Mouse (Mus musculus) forebrain, embryonic 16.5 days (tissue): ENCODE measurements around the gene Rpgrip1l. TPM values are rescaled to one million over a fixed set of nuclear protein-coding genes. Genes with fewer than 3 reads are reported as not detected.
A peak's percentile ranks its signal among the peaks of the same experiment; 100 is the strongest.

ENCODE experiments used
- ATAC-seq: fragments of 200-750 bp; cut with Nextera tagmentation; 2 replicates; pipeline ENCODE4 v1.8.0; 2017; ENCODE audit warnings: mild to moderate bottlenecking, moderate library complexity
- H3K27ac ChIP-seq: fragments of 300-500 bp; sonication (generic); 2 replicates; pipeline ENCODE4 v1.5.1; 2014; ENCODE audit warnings: low read length, control low read depth
- H3K27me3 ChIP-seq: fragments of 300-500 bp; sonication (generic); replicated peaks from 2 replicates; pipeline ENCODE4 v1.6.1; 2014; ENCODE audit warnings: low read length; ENCODE audit not compliant: control insufficient read depth, insufficient read depth
- H3K36me3 ChIP-seq: fragments of 300-500 bp; sonication (generic); 2 replicates; pipeline ENCODE4 v1.6.1; 2014; ENCODE audit not compliant: control insufficient read depth, insufficient read depth
- H3K4me1 ChIP-seq: fragments of 300-500 bp; sonication (generic); replicated peaks from 2 replicates; pipeline ENCODE4 v1.6.1; 2014; ENCODE audit warnings: low read length; ENCODE audit not compliant: control insufficient read depth, insufficient read depth
- H3K4me2 ChIP-seq: fragments of 300-500 bp; sonication (generic); 2 replicates; pipeline ENCODE4 v1.6.1; 2014; ENCODE audit warnings: mild to moderate bottlenecking, low read length, control low read depth
- H3K4me3 ChIP-seq: fragments of 300-500 bp; sonication (generic); replicated peaks from 2 replicates; pipeline ENCODE4 v1.5.1; 2014; ENCODE audit warnings: mild to moderate bottlenecking, low read length, control low read depth
- H3K9ac ChIP-seq: fragments of 300-500 bp; sonication (generic); replicated peaks from 2 replicates; pipeline ENCODE4 v1.6.1; 2014; ENCODE audit warnings: low read depth, low read length, control low read depth
- H3K9me3 ChIP-seq: fragments of 300-500 bp; sonication (generic); 2 replicates; pipeline ENCODE4 v1.6.1; 2016; ENCODE audit warnings: low read length; ENCODE audit not compliant: control insufficient read depth
- WGBS: fragments of 180-500 bp; shearing (Covaris S2); extraction: QIAGEN DNeasy Blood & Tissue Kit; methylation state at CpG from one replicate; pipeline ENCODE4 v1.1.7; 2014; 5-methylcytosine and 5-hydroxymethylcytosine counted together
- polyA plus RNA-seq: library from polyadenylated mRNA; unstranded; fragments of >200 nt; fragmentation: Nextera tagmentation; extraction: Ambion mirVana; gene quantifications from 2 replicates; pipeline ENCODE4 v1.2.1, GENCODE M21; 2015

Gene Rpgrip1l
- polyA plus RNA-seq, 1 experiment from 2014 or later, result 13.7 TPM

GRCm38 (mm10) chr8:91339651-91340050, 26.6 kb upstream of the Rpgrip1l start:
- ATAC-seq, result no peak
- Histone ChIP-seq H3K27ac (no peak overlapping the region), H3K27me3 (no peaks in the 10 kb centered on the region), H3K4me3 (no peak overlapping the region), H3K9ac (no peak overlapping the region), H3K9me3 (peaks cover 5% of the 10 kb centered on the region), H3K4me1 (no peaks in the 10 kb centered on the region), H3K4me2 (no peak overlapping the region), H3K36me3 (no peaks in the 10 kb centered on the region)
- 89% methylated on average over 8 of the region's 8 CpGs for WGBS

- no peaks in the 10 kb centered on the region for H3K4me1 ChIP-seq
- H3K4me2 ChIP-seq, result no peak overlapping the region
- WGBS, result 84% methylated on average over 6 of the region's 6 CpGs
- ATAC-seq, result no peak
- H3K27ac ChIP-seq, result no peak overlapping the region
- peaks cover 7% of the 10 kb centered on the region for H3K9me3 ChIP-seq
- H3K27me3 ChIP-seq, result no peaks in the 10 kb centered on the region
- no peaks in the 10 kb centered on the region for H3K36me3 ChIP-seq
- no peak overlapping the region for H3K4me3 ChIP-seq
- H3K9ac ChIP-seq, result no peak overlapping the region
Measured at GRCm38 (mm10) chr8:91338389-91339154, 25.5 kb upstream of the Rpgrip1l start.

DNA sequence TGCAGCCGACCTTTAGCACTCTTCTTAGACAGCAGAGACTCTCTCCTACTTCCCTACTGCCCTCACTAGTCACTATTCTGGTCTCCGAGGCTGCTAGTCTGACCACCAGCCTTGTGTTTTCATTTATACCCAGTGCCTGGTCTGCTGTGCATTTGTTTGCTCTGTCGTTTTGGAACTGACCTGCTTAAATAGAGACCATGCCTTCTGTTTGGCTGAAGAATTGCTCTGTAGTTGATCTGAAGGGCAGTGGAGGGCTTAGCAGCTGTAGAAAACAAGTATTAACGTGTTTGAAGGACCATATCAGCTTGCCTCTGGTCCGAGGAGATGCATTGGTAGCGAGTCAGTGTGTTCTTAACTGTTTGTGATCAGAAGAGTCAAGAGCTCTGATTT, 16.4 kb upstream of the Rpgrip1l start:
- Histone ChIP-seq H3K4me3 (no peak overlapping the region), H3K9me3 (peaks cover under 1% of the 10 kb centered on the region; the same call in 1 of the 2 replicates), H3K4me1 (peaks cover 36% of the 10 kb centered on the region), H3K36me3 (no peaks in the 10 kb centered on the region), H3K9ac (peak overlapping the region; percentile 24; the same call in 1 of the 2 replicates), H3K4me2 (peak overlapping the region; percentile 43), H3K27me3 (no peaks in the 10 kb centered on the region), H3K27ac (peak overlapping the region; percentile 63)
- 46% methylated on average over 6 of the region's 6 CpGs for WGBS
- no peak for ATAC-seq

GRCm38 (mm10) chr8:91329056-91329455, 16.0 kb upstream of the Rpgrip1l start:
- H3K36me3 ChIP-seq, result no peaks in the 10 kb centered on the region
- H3K4me2 ChIP-seq, result no peak overlapping the region
- no peaks in the 10 kb centered on the region for H3K27me3 ChIP-seq
- no peak overlapping the region for H3K4me3 ChIP-seq
- no peak overlapping the region for H3K9ac ChIP-seq
- H3K27ac ChIP-seq, result no peak overlapping the region; the same call in 1 of the 2 replicates
- no peak for ATAC-seq
- 82% methylated on average over 9 of the region's 9 CpGs for WGBS
- H3K9me3 ChIP-seq, result no peaks in the 10 kb centered on the region
- peaks cover 39% of the 10 kb centered on the region for H3K4me1 ChIP-seq

DNA sequence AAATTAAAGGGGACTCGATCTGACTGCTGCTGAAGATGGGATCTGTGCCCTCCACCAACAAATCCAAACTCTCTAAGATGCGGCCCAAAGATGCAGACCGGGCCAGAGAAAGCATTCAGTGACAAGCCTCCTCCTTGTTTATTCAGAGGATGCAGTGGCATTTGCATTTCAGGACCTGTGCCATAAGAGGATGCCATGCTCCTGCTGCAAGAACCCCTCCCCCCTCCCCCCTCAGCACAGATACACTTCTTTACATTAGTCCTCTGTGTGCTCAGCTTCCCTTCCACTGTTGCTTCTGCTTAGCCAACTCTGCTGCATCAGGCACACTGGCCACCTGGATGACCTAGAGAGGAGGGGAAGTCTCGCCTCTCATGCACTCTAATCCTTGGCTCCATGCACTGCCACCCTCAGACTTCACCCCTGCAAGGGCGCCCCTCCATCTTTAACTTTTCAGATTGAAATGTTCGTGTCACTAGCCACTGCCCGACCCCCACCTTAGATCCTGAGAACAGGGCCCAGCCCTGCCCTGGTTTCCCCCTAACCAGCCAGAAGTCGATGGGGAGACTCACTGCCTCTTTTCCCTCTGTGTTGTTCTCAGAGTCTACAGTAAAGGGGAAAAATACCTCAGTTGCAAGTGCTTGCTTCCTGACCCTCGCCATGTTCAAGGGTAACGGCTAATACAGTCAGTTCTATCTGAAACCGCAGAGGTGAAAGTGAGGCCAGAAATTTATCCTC, 14.6 kb upstream of the Rpgrip1l start:
- H3K4me1 ChIP-seq, result peaks cover 46% of the 10 kb centered on the region
- H3K27ac ChIP-seq, result no peak overlapping the region
- no peaks in the 10 kb centered on the region for H3K36me3 ChIP-seq
- no peaks in the 10 kb centered on the region for H3K9me3 ChIP-seq
- H3K9ac ChIP-seq, result no peak overlapping the region
- H3K27me3 ChIP-seq, result no peaks in the 10 kb centered on the region
- ATAC-seq, result no peak
- H3K4me2 ChIP-seq, result no peak overlapping the region
- WGBS, result 75% methylated on average over 11 of the region's 11 CpGs
- H3K4me3 ChIP-seq, result no peak overlapping the region

DNA sequence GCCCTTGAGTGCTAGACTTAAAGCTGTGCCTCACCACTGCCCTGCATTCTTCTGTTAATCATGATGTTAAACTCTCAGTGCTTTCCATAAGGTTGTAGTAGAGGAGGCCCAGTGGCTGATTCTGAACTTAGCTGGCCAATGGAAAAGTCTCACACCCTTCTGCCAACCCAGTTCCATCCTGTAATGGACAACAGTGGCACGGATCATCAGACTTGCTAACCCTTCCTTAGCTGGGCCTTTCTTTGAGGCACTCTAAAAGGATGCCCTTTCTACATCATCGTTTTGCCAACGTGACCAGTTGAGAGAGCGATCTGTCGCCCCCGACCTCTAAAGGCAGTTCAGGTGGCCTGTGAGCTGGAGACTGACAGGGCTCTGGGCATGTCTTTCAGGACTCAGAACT, 13.9 kb upstream of the Rpgrip1l start:
- no peaks in the 10 kb centered on the region for H3K27me3 ChIP-seq
- H3K4me1 ChIP-seq, result peaks cover 45% of the 10 kb centered on the region
- H3K4me3 ChIP-seq, result no peak overlapping the region
- ATAC-seq, result no peak
- no peaks in the 10 kb centered on the region for H3K9me3 ChIP-seq
- no peak overlapping the region for H3K9ac ChIP-seq
- no peak overlapping the region for H3K27ac ChIP-seq
- WGBS, result 87% methylated on average over 6 of the region's 6 CpGs
- no peaks in the 10 kb centered on the region for H3K36me3 ChIP-seq
- H3K4me2 ChIP-seq, result no peak overlapping the region

- H3K9ac ChIP-seq, result no peak overlapping the region
- ATAC-seq, result no peak
- H3K36me3 ChIP-seq, result no peaks in the 10 kb centered on the region
- H3K9me3 ChIP-seq, result no peaks in the 10 kb centered on the region
- H3K27me3 ChIP-seq, result no peaks in the 10 kb centered on the region
- 88% methylated on average over 3 of the region's 3 CpGs for WGBS
- H3K4me3 ChIP-seq, result no peak overlapping the region
- no peak overlapping the region for H3K4me2 ChIP-seq
- peaks cover 38% of the 10 kb centered on the region for H3K4me1 ChIP-seq
- H3K27ac ChIP-seq, result no peak overlapping the region
Measured at GRCm38 (mm10) chr8:91326018-91326417, 13.0 kb upstream of the Rpgrip1l start.

DNA sequence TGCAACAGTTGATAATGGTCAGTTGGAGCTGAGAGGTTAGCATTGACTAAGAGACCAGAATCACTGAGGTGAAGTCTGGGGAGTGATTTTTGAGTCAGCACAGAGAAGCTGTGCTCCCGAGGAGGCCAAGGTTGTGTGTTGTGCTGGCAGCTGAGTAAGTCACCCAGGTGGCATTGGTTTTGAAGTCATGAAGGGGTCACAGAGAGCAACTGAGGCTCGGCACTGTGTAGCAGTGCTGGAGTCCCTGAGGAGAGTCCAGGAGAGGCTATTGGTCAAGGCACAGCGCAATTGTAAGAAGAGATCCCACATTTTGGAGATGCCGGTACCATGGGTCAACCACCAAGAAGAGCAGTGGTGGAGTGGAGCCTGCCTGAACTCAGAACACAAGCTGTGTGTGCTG, 11.9 kb upstream of the Rpgrip1l start:
- H3K4me3 ChIP-seq, result no peak overlapping the region
- H3K9me3 ChIP-seq, result no peaks in the 10 kb centered on the region
- no peak overlapping the region for H3K27ac ChIP-seq
- H3K36me3 ChIP-seq, result no peaks in the 10 kb centered on the region
- WGBS, result 93% methylated on average over 4 of the region's 4 CpGs
- no peak overlapping the region for H3K4me2 ChIP-seq
- H3K27me3 ChIP-seq, result no peaks in the 10 kb centered on the region
- H3K9ac ChIP-seq, result no peak overlapping the region
- peaks cover 27% of the 10 kb centered on the region for H3K4me1 ChIP-seq
- ATAC-seq, result no peak

- H3K27ac ChIP-seq, result no peak overlapping the region
- no peaks in the 10 kb centered on the region for H3K9me3 ChIP-seq
- WGBS, result 50% methylated on average over 9 of the region's 9 CpGs
- H3K4me3 ChIP-seq, result no peak overlapping the region
- H3K4me2 ChIP-seq, result no peak overlapping the region
- H3K36me3 ChIP-seq, result no peaks in the 10 kb centered on the region
- ATAC-seq, result no peak
- H3K9ac ChIP-seq, result no peak overlapping the region
- H3K4me1 ChIP-seq, result peaks cover 22% of the 10 kb centered on the region
- no peaks in the 10 kb centered on the region for H3K27me3 ChIP-seq
Measured at GRCm38 (mm10) chr8:91324271-91324670, 11.2 kb upstream of the Rpgrip1l start.
